Mouse (Mus musculus): Measurements from ENCODE around the gene Nol6. TPM values are rescaled to one million over a fixed set of nuclear protein-coding genes. Genes with fewer than 3 reads are reported as not detected.

The Nol6 gene
- polyA plus RNA-seq, 1 experiment from 2014 or later: 21.9 TPM

- Histone ChIP-seq H3K9ac (no peak overlapping the region), H3K27me3 (replicated peaks) (no peaks in the 10 kb centered on the region), H3K4me1 (no peaks in the 10 kb centered on the region), H3K9me3 (replicated peaks) (no peaks in the 10 kb centered on the region), H3K27ac (peak overlapping the region; percentile 21; the same call in 1 of the 2 replicates), H3K4me2 (no peak overlapping the region), H3K36me3 (peaks cover 72% of the 10 kb centered on the region), H3K4me3 (no peak overlapping the region)
- 92% methylated on average over 15 of the region's 15 CpGs for WGBS (ENCODE audit: insufficient replicate concordance)
- no peak for ATAC-seq
Measured at GRCm38 (mm10) chr4:41115793-41116192, 8.5 kb downstream of the Nol6 start.

DNA sequence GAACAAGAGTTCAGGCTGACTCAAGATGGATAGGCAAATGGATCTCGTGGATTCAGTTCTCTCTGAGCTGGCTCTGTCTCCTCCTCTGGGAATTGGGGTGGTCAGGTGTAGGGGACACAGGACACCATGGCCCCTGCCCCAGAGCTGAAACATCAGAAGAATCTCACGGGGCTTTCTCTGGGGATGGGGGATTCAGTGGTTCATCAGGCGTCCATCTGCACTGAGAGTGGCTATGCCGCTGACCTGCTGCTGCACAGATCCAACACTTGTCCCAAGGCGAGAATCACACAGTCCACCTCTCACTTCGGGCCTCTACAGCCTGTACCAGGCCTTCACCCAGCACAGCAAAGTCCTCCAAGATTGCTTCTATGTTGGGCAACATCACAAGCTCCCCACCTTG is 9.2 kb downstream of the Nol6 start:
- Histone ChIP-seq H3K9me3 (replicated peaks) (no peaks in the 10 kb centered on the region), H3K4me1 (no peaks in the 10 kb centered on the region), H3K4me2 (no peak overlapping the region), H3K36me3 (peaks cover 65% of the 10 kb centered on the region), H3K9ac (no peak overlapping the region), H3K27ac (no peak overlapping the region), H3K4me3 (no peak overlapping the region), H3K27me3 (replicated peaks) (no peaks in the 10 kb centered on the region)
- WGBS (ENCODE audit: insufficient replicate concordance): 81% methylated on average over 6 of the region's 6 CpGs
- ATAC-seq: no peak

GRCm38 (mm10) chr4:41114358-41115070 is 9.7 kb downstream of the Nol6 start:
- Histone ChIP-seq H3K9me3 (replicated peaks) (no peaks in the 10 kb centered on the region), H3K4me1 (no peaks in the 10 kb centered on the region), H3K27me3 (replicated peaks) (no peaks in the 10 kb centered on the region), H3K4me2 (no peak overlapping the region), H3K4me3 (no peak overlapping the region), H3K9ac (no peak overlapping the region), H3K27ac (no peak overlapping the region), H3K36me3 (peaks cover 59% of the 10 kb centered on the region)
- ATAC-seq: no peak
- 85% methylated on average over 9 of the region's 9 CpGs for WGBS (ENCODE audit: insufficient replicate concordance)

DNA sequence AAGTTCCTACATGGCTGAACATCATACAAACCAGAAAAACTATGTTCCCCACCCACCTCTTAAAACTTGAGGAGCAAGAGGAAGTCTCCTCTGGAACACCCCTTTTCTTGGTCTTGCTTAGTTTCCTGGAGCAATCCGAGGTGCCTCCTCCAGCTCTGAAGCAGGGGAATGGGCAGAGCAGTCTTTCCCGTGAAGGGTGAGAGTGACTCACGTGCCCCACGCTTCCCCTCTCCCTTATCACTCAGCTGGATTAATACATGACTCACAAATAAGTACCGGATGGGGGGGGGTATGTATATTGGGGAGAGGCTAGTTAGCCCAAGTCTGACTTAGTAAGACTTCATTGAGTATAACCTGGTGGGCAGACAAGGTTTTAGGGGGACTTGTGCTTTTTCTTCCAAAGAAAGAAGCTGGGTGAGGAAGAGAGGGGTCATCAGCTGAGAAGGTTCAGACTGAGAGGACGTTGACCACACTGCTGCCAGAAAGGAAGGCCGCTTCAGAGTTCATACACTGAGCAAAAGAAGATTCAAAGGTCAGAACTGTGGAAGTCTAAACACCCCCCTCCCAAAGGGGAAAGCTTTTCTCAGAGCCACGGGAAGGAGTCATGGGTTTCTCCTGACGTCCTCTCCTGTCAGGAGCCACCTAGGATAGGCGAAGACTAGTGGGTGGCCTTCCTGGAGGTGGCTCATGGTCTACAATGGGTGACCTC is 15.4 kb downstream of the Nol6 start:
- Histone ChIP-seq H3K4me1 (peaks cover 7% of the 10 kb centered on the region; the same call in 1 of the 2 replicates), H3K9ac (no peak overlapping the region), H3K4me3 (no peak overlapping the region), H3K4me2 (no peak overlapping the region), H3K9me3 (replicated peaks) (no peaks in the 10 kb centered on the region), H3K27me3 (replicated peaks) (0 out of 2 replicates have a peak, but pooled peaks cover 6% of the 10 kb centered on the region), H3K27ac (no peak overlapping the region), H3K36me3 (peaks cover 3% of the 10 kb centered on the region)
- no peak for ATAC-seq
- 54% methylated on average over 10 of the region's 10 CpGs for WGBS (ENCODE audit: insufficient replicate concordance)

DNA sequence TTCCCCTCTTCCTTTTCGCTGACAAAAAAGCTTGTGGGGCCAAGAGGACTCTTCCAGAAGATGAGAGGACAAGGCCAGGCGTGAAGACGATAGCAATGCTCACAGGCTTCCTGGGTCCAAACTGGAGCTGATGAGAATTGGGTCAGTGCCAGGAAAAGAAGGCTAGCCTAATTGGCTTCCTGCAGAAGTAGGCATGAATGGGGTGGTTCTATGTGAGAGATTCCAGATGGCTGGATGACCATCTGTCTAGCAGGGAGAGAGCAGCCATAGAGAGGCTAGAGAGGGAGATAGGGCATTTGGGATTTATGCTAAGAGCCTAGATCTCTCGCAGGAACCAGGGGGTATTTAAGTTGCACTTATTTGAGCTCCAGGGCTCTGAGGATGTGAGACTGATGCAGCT is 16.8 kb downstream of the Nol6 start:
- Histone ChIP-seq H3K4me3 (no peak overlapping the region), H3K4me2 (no peak overlapping the region)
- WGBS (ENCODE audit: insufficient replicate concordance): 65% methylated on average over 4 of the region's 4 CpGs

DNA sequence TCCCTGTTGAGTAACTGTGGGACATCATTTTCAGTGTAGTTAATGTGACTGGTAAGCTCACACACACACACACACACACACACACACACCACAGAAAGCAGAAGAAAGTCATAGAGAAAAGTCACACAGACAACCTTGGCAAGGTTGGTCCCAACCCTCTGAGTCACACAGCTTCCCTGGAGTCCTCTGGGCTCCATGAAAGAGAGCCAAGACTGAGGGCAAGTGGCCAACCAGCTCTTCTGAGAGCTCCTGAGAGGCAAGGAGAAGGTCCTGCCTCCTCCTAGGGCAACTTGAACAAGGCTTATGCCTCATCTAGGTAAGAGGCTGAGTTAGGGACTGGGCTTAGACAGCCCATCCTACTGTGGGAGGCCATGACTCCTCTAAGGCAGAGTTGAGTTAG is 21.4 kb downstream of the Nol6 start:
- H3K27me3 ChIP-seq (replicated peaks): peaks cover 55% of the 10 kb centered on the region
- ATAC-seq: no peak
- H3K4me3 ChIP-seq: no peak overlapping the region
- H3K9ac ChIP-seq: no peak overlapping the region
- no peaks in the 10 kb centered on the region for H3K9me3 ChIP-seq (replicated peaks)
- no peak overlapping the region for H3K27ac ChIP-seq
- H3K4me2 ChIP-seq: no peak overlapping the region
- H3K4me1 ChIP-seq: peaks cover 10% of the 10 kb centered on the region
- H3K36me3 ChIP-seq: no peaks in the 10 kb centered on the region

More for the DNA sequence above, 16.8 kb downstream of the Nol6 start:
- Histone ChIP-seq H3K9me3 (replicated peaks) (no peaks in the 10 kb centered on the region), H3K27me3 (replicated peaks) (peaks cover 15% of the 10 kb centered on the region), H3K27ac (no peak overlapping the region), H3K36me3 (no peaks in the 10 kb centered on the region; the same call in 1 of the 2 replicates), H3K9ac (no peak overlapping the region), H3K4me1 (peaks cover 7% of the 10 kb centered on the region; the same call in 1 of the 2 replicates)
- no peak for ATAC-seq

DNA sequence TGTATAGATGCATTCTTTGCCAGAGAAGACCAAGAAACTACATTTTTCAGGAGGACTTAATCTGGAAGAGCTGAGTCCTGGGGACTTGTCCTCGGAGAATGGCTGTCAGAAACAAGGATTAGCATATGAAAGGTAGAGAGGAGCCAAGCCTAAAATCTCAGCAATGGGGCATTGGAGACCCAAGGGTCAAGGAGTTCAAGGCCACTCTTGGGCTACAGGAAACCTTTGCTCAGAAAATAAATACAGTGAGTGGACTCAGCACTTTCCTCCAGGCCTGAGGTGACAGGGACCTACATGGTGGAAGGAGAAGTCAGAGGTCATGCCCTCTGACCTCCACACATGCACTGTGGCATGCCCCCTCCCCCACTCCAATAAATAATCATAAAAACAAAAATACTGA is 23.3 kb downstream of the Nol6 start:
- no peaks in the 10 kb centered on the region for H3K36me3 ChIP-seq
- 53% methylated on average over 1 of the region's 1 CpGs for WGBS (ENCODE audit: insufficient replicate concordance)
- H3K4me1 ChIP-seq: peaks cover 30% of the 10 kb centered on the region
- H3K9me3 ChIP-seq (replicated peaks): no peaks in the 10 kb centered on the region
- H3K27me3 ChIP-seq (replicated peaks): peaks cover 68% of the 10 kb centered on the region
- ATAC-seq: no peak
- H3K9ac ChIP-seq: no peak overlapping the region
- H3K27ac ChIP-seq: no peak overlapping the region
- H3K4me3 ChIP-seq: no peak overlapping the region
- no peak overlapping the region for H3K4me2 ChIP-seq

DNA sequence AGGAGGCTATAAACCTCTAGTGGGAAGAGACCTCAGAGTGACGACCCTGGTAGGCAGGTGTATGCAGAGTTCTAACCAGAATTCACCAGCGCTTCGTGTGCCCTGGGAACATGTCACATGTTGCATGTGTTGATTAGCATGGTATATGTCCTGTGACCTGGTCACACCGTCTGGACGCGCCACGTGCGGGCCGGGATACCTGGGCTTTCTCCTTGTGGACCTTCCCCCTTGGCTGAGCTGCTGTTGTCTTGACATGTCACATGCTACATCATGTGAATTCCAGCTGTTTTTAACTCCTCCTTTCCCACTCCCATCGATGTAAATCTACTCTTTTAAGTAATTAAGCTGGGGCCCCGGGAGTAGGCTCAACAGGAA is 25.7 kb downstream of the Nol6 start:
- WGBS (ENCODE audit: insufficient replicate concordance): 24% methylated on average over 11 of the region's 11 CpGs
- peaks cover 85% of the 10 kb centered on the region for H3K27me3 ChIP-seq (replicated peaks)
- peak overlapping the region; percentile 74 for H3K9ac ChIP-seq
- peaks cover 45% of the 10 kb centered on the region for H3K4me1 ChIP-seq
- H3K9me3 ChIP-seq (replicated peaks): no peaks in the 10 kb centered on the region
- ATAC-seq: no peak
- H3K4me3 ChIP-seq: peak overlapping the region; percentile 65
- no peak overlapping the region for H3K27ac ChIP-seq
- peaks cover 14% of the 10 kb centered on the region for H3K36me3 ChIP-seq
- H3K4me2 ChIP-seq: peak overlapping the region; percentile 86

- H3K36me3 ChIP-seq: peaks cover 19% of the 10 kb centered on the region
- peak; percentile 73 for ATAC-seq
- H3K9me3 ChIP-seq (replicated peaks): no peaks in the 10 kb centered on the region
- peak within 1 kb of the TSS; percentile 65 for H3K4me3 ChIP-seq
- peaks cover 86% of the 10 kb centered on the region for H3K27me3 ChIP-seq (replicated peaks)
- 1% methylated on average over 42 of the region's 42 CpGs for WGBS (ENCODE audit: insufficient replicate concordance)
- H3K4me2 ChIP-seq: peak within 1 kb of the TSS; percentile 86
- H3K9ac ChIP-seq: peak within 1 kb of the TSS; percentile 74
- H3K27ac ChIP-seq: peak within 1 kb of the TSS; percentile 59
- peaks cover 50% of the 10 kb centered on the region for H3K4me1 ChIP-seq
Measured at GRCm38 (mm10) chr4:41097871-41098576, 26.2 kb downstream of the Nol6 start, which contains the start of gene Aqp3. Gene Aqp3, minus strand, starts transcription at chr4:41098183.

- Histone ChIP-seq H3K4me3 (peak overlapping the region; percentile 65), H3K9me3 (replicated peaks) (no peaks in the 10 kb centered on the region), H3K4me1 (peaks cover 51% of the 10 kb centered on the region), H3K9ac (peak overlapping the region; percentile 74), H3K36me3 (peaks cover 19% of the 10 kb centered on the region), H3K27ac (peak overlapping the region; percentile 59), H3K27me3 (replicated peaks) (peaks cover 81% of the 10 kb centered on the region), H3K4me2 (peak overlapping the region; percentile 86)
- 38% methylated on average over 13 of the region's 13 CpGs for WGBS (ENCODE audit: insufficient replicate concordance)
- ATAC-seq: no peak
Measured at GRCm38 (mm10) chr4:41097381-41097780, 26.9 kb downstream of the Nol6 start.

- Histone ChIP-seq H3K27me3 (replicated peaks) (peaks cover 82% of the 10 kb centered on the region), H3K9ac (peak overlapping the region; percentile 74), H3K36me3 (peaks cover 19% of the 10 kb centered on the region), H3K4me2 (peak overlapping the region; percentile 86), H3K27ac (peak overlapping the region; percentile 59), H3K9me3 (replicated peaks) (no peaks in the 10 kb centered on the region), H3K4me1 (peaks cover 51% of the 10 kb centered on the region), H3K4me3 (peak overlapping the region; percentile 65)
- ATAC-seq: peak; percentile 81
- 24% methylated on average over 5 of the region's 5 CpGs for WGBS (ENCODE audit: insufficient replicate concordance)
Measured at GRCm38 (mm10) chr4:41096794-41097193, 27.5 kb downstream of the Nol6 start.

DNA sequence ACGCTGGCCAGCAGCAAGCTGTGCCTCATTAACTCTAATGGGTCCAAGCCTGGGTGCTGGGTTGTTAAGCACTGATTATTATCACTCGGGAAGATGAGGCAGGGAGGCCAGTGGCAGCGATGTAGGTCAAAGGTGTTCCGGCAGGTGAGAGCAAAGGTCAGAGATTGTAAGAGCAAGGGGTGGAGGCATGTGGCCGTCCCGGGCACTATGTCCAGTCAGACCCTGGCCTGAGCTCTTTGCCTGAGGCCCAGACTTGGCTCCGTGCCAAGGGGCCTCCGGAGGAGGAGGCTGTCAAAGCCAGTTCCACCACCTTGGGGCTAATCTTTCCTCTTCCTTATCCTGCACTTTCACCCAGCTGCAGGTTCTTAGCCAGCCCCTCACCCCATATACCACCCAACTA is 28.1 kb downstream of the Nol6 start:
- peak overlapping the region; percentile 86 for H3K4me2 ChIP-seq
- WGBS (ENCODE audit: insufficient replicate concordance): 59% methylated on average over 8 of the region's 8 CpGs
- H3K4me1 ChIP-seq: peaks cover 56% of the 10 kb centered on the region
- peaks cover 82% of the 10 kb centered on the region for H3K27me3 ChIP-seq (replicated peaks)
- H3K9me3 ChIP-seq (replicated peaks): no peaks in the 10 kb centered on the region
- H3K27ac ChIP-seq: peak overlapping the region; percentile 27
- H3K4me3 ChIP-seq: peak overlapping the region; percentile 65
- ATAC-seq: no peak
- peaks cover 19% of the 10 kb centered on the region for H3K36me3 ChIP-seq
- peak overlapping the region; percentile 74 for H3K9ac ChIP-seq

All from liver, embryonic 12.5 days (tissue).